Mouse (Mus musculus) ES-E14 (cell line): ENCODE results near the gene Abcg4. TPM values are rescaled to one million over a fixed set of nuclear protein-coding genes. Genes with fewer than 3 reads are reported as not detected.

Source experiments
- DNase-seq: peaks from one replicate; pipeline ENCODE4 v3.0.0-alpha.2; 2013; ENCODE audit warnings: low read depth, low spot score
- H3K27ac ChIP-seq: 2 replicates; pipeline ENCODE4 v1.5.1; 2012; ENCODE audit warnings: low read depth, mild to moderate bottlenecking, low read length, moderate library complexity, mixed read lengths; ENCODE audit not compliant: poor library complexity, insufficient read depth, severe bottlenecking
- H3K36me3 ChIP-seq: 2 replicates; pipeline ENCODE4 v1.6.1; 2012; ENCODE audit warnings: mild to moderate bottlenecking, low read length, moderate library complexity, mixed read lengths; ENCODE audit not compliant: control insufficient read depth, poor library complexity, insufficient read depth, severe bottlenecking
- H3K4me1 ChIP-seq, 2 experiments: fragments of 150-350 bp in 1 of 2; sonication (generic) in 1 of 2; 2 replicates each; pipeline ENCODE4 v1.6.1; 2012; ENCODE audit warnings: low read length in 2 of 2, mild to moderate bottlenecking in 1 of 2, mixed read lengths in 1 of 2; ENCODE audit not compliant: control insufficient read depth in 2 of 2, insufficient read depth in 2 of 2, poor library complexity in 1 of 2
- H3K4me3 ChIP-seq, 2 experiments: fragments of 150-350 bp in 1 of 2; sonication (generic) in 1 of 2; 2 replicates each; pipeline ENCODE4 v1.5.1; 2012; ENCODE audit warnings: low read length in 2 of 2, low read depth in 1 of 2, mild to moderate bottlenecking in 1 of 2, mixed read lengths in 1 of 2; ENCODE audit not compliant: insufficient read depth in 1 of 2, poor library complexity in 1 of 2, severe bottlenecking in 1 of 2
- H3K9ac ChIP-seq: 2 replicates; pipeline ENCODE4 v1.6.1; 2012; ENCODE audit warnings: low read depth, mild to moderate bottlenecking, low read length, mixed read lengths; ENCODE audit not compliant: poor library complexity, insufficient read depth, severe bottlenecking
- H3K9me3 ChIP-seq: fragments of 150-350 bp; sonication (generic); 2 replicates; pipeline ENCODE4 v1.6.1; 2012; ENCODE audit warnings: low read depth, mild to moderate bottlenecking, low read length; ENCODE audit not compliant: control insufficient read depth, insufficient read depth
- CHD2 ChIP-seq: IDR thresholded peaks from 2 replicates; pipeline ENCODE4 v1.6.1; 2014; ENCODE audit warnings: mild to moderate bottlenecking, low read depth, low read length, inconsistent platforms
- HCFC1 ChIP-seq: IDR thresholded peaks from 2 replicates; pipeline ENCODE4 v1.6.1; 2012; ENCODE audit warnings: low read length, inconsistent platforms, borderline replicate concordance; ENCODE audit not compliant: insufficient read depth
- MAFK ChIP-seq: IDR thresholded peaks from 2 replicates; pipeline ENCODE4 v1.6.1; 2014; ENCODE audit warnings: mild to moderate bottlenecking, low read depth, low read length, inconsistent platforms; ENCODE audit not compliant: insufficient read depth
- ZC3H11A ChIP-seq: IDR thresholded peaks from 2 replicates; pipeline ENCODE4 v1.6.1; 2012; ENCODE audit warnings: low read depth, mild to moderate bottlenecking, inconsistent platforms, low read length, borderline replicate concordance
- ZNF384 ChIP-seq: IDR thresholded peaks from 2 replicates; pipeline ENCODE4 v1.6.1; 2012; ENCODE audit warnings: low read depth, low read length, inconsistent platforms
- in situ Hi-C, 2 experiments: fragments of 600-800 bp; cut with MboI; formaldehyde crosslinking; loops; one replicate each; pipeline ENCODE4 v1.15.1; 2025; ENCODE audit warnings: low sequenced_read_pairs in 2 of 2, inconsistent platforms in 1 of 2; ENCODE audit not compliant: unreplicated experiment in 2 of 2
- total RNA-seq: library from RNA; depleted of rRNA; stranded (reverse); fragments of 300-350 nt; gene quantifications from 2 replicates; pipeline ENCODE4 v1.2.3, GENCODE M21; 2012

Gene Abcg4
- total RNA-seq, 1 experiment = 0.45 TPM

- DNase-seq = no peak
- H3K9ac ChIP-seq = no peak overlapping the region
- in situ Hi-C loops = no loop called here
- H3K4me3 ChIP-seq = no peak overlapping the region
- H3K36me3 ChIP-seq = no peaks in the 10 kb centered on the region
- no peak for TF ChIP-seq CHD2
- TF ChIP-seq ZC3H11A = no peak
- TF ChIP-seq ZNF384 = no peak
- TF ChIP-seq MAFK = no peak
- no peak for TF ChIP-seq HCFC1
- H3K27ac ChIP-seq = no peak overlapping the region
- H3K4me1 ChIP-seq = peaks cover 0 to 2% of the 10 kb centered on the region in 2 experiments; a peak in 1 of 4 replicates
- no peaks in the 10 kb centered on the region for H3K9me3 ChIP-seq
These were observed 29.0 kb upstream of the Abcg4 start for GRCm38 (mm10) chr9:44317452-44317851.

- no peaks in the 10 kb centered on the region for H3K36me3 ChIP-seq
- TF ChIP-seq ZC3H11A (no peak), HCFC1 (no peak), MAFK (no peak)
- DNase-seq = no peak
- no peaks in the 10 kb centered on the region for H3K9me3 ChIP-seq
- peaks cover 0 to 17% of the 10 kb centered on the region in 2 experiments; a peak in 2 of 4 replicates for H3K4me1 ChIP-seq
- H3K9ac ChIP-seq = no peak overlapping the region
- in situ Hi-C loops = no loop called here
- no peak overlapping the region for H3K27ac ChIP-seq
- no peak overlapping the region for H3K4me3 ChIP-seq
These were observed 26.5 kb upstream of the Abcg4 start for GRCm38 (mm10) chr9:44314910-44315309.

- H3K9ac ChIP-seq = no peak overlapping the region
- H3K4me3 ChIP-seq = no peak overlapping the region
- TF ChIP-seq HCFC1 (no peak), CHD2 (no peak), MAFK (no peak), ZC3H11A (no peak), ZNF384 (no peak)
- peaks cover 0 to 22% of the 10 kb centered on the region in 2 experiments; a peak in 3 of 4 replicates for H3K4me1 ChIP-seq
- H3K36me3 ChIP-seq = no peaks in the 10 kb centered on the region
- H3K27ac ChIP-seq = no peak overlapping the region
- in situ Hi-C loops = no loop called here
- H3K9me3 ChIP-seq = no peaks in the 10 kb centered on the region
- DNase-seq = no peak
These were observed 25.8 kb upstream of the Abcg4 start for GRCm38 (mm10) chr9:44314257-44314547.

GRCm38 (mm10) chr9:44313476-44314256, 25.3 kb upstream of the Abcg4 start:
- TF ChIP-seq ZC3H11A (no peak), CHD2 (no peak), HCFC1 (no peak)
- no peaks in the 10 kb centered on the region for H3K36me3 ChIP-seq
- H3K9me3 ChIP-seq = no peaks in the 10 kb centered on the region
- no peak overlapping the region for H3K27ac ChIP-seq
- peaks cover 0 to 22% of the 10 kb centered on the region in 2 experiments; a peak in 3 of 4 replicates for H3K4me1 ChIP-seq
- no peak for DNase-seq
- H3K9ac ChIP-seq = no peak overlapping the region
- no peak overlapping the region for H3K4me3 ChIP-seq
- in situ Hi-C loops = no loop called here
